Comparison of ENCODE assay signal across 14 mouse cellular contexts in the genomic region with DNA sequence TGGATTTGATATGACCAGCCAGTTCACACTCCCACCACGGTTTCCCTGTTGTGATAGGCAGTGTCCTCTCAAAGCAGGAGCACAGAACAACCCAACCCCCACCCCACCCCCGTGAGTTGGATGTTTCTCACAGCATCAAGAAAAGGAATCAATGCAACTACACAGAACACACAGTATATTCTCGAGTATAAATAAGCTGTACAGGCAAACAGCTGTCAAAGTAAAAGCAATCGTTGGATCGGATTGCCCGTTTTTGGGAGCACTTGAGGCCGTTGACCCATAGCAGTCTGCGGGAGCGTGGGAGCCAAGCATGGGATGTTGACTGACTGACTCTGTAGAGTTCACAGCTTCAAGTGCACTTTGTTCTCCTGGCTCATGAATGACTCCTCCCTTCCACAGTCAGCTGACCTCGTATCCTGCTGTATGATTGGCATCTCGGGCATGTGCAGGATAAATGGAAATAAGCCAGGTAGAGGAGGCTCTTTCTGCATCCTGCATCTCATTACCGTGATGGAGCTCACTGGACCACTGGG. TPM values are rescaled to one million over a fixed set of nuclear protein-coding genes. Genes with fewer than 3 reads are reported as not detected.
DNase-seq lines count a peak whose midpoint lies in the region; ATAC-seq and TF ChIP-seq lines count a peak whose summit lies in the region.
"Had no signal": no experiment of that assay in that cellular context is flagged by ENCODE, and none has a peak within 500 bp of the region (broad histone marks: within the 10 kb centered on the region; RNA-seq: fewer than 3 reads in every experiment).

No protein-coding gene starts in this region.

- DNase-seq in midbrain, embryonic 10.5 days (ENCODE audit: low spot score): no peak
- peak; percentile 85 for DNase-seq in kidney, postnatal 0 days (ENCODE audit: low spot score)
- DNase-seq in lung, adult 18-20 months: peak; percentile 60 to 71
- no peak for DNase-seq in limb, embryonic 10.5 days (ENCODE audit: low spot score)
- no peak for DNase-seq in cerebellum, postnatal 25 days
- DNase-seq in ovary, adult 18-20 months (ENCODE audit: low spot score): no peak
- DNase-seq: cerebellum, adult 8-10 months; gastrocnemius, postnatal 36 days; thymus, adult 2 months had no signal

- H3K4me2 ChIP-seq in midbrain, embryonic 15.5 days: no peak overlapping the region
- no peak overlapping the region for H3K4me2 ChIP-seq in kidney, postnatal 0 days (ENCODE audit: low read length)
- H3K4me2 ChIP-seq: embryonic facial prominence, embryonic 13.5 days; hindbrain, embryonic 12.5 days had no signal

- TF ChIP-seq CTCF in kidney, postnatal 0 days (IDR thresholded peaks at IDR 0.05; ENCODE audit: low read depth): no peak

- peaks cover 69% of the 10 kb centered on the region for H3K36me3 ChIP-seq in midbrain, embryonic 10.5 days
- peaks cover 29% of the 10 kb centered on the region for H3K36me3 ChIP-seq in midbrain, embryonic 15.5 days (replicated peaks)
- H3K36me3 ChIP-seq in kidney, postnatal 0 days (ENCODE audit: insufficient read depth, low read length): peaks cover 14% of the 10 kb centered on the region
- H3K36me3 ChIP-seq in limb, embryonic 10.5 days: peaks cover 64% of the 10 kb centered on the region

- H3K4me3 ChIP-seq in midbrain, embryonic 10.5 days: no peak overlapping the region
- H3K4me3 ChIP-seq in midbrain, embryonic 15.5 days: no peak overlapping the region
- H3K4me3 ChIP-seq in kidney, postnatal 0 days (replicated peaks; ENCODE audit: low read depth, low read length): no peak overlapping the region
- H3K4me3 ChIP-seq in limb, embryonic 10.5 days: no peak overlapping the region
- H3K4me3 ChIP-seq: embryonic facial prominence, embryonic 13.5 days; hindbrain, embryonic 12.5 days had no signal

- H3K4me1 ChIP-seq in midbrain, embryonic 10.5 days: peaks cover 17% of the 10 kb centered on the region
- no peaks in the 10 kb centered on the region for H3K4me1 ChIP-seq in midbrain, embryonic 15.5 days
- no peaks in the 10 kb centered on the region for H3K4me1 ChIP-seq in kidney, postnatal 0 days (replicated peaks; ENCODE audit: insufficient read depth, low read length)
- no peaks in the 10 kb centered on the region for H3K4me1 ChIP-seq in limb, embryonic 10.5 days
- H3K4me1 ChIP-seq: embryonic facial prominence, embryonic 13.5 days; hindbrain, embryonic 12.5 days had no signal

- WGBS in midbrain, embryonic 10.5 days: 78% methylated on average over 12 of the region's 12 CpGs
- WGBS in midbrain, embryonic 15.5 days: 69% methylated on average over 12 of the region's 12 CpGs
- 34% methylated on average over 12 of the region's 12 CpGs for WGBS in kidney, postnatal 0 days
- 93% methylated on average over 12 of the region's 12 CpGs for WGBS in limb, embryonic 10.5 days

- 0 out of 2 replicates have a peak overlapping the region, but pooled peaks have one; percentile 4 for H3K27ac ChIP-seq in midbrain, embryonic 10.5 days (replicated peaks)
- H3K27ac ChIP-seq in midbrain, embryonic 15.5 days: no peak overlapping the region
- peak overlapping the region; percentile 40; the same call in 1 of the 2 replicates for H3K27ac ChIP-seq in kidney, postnatal 0 days
- no peak overlapping the region for H3K27ac ChIP-seq in limb, embryonic 10.5 days
- H3K27ac ChIP-seq: embryonic facial prominence, embryonic 13.5 days; hindbrain, embryonic 12.5 days had no signal

- ATAC-seq in midbrain, embryonic 15.5 days (replicated peaks): no peak
- peak; percentile 87 for ATAC-seq in kidney, postnatal 0 days (replicated peaks; ENCODE audit: low FRiP score, low read depth)
- ATAC-seq: forebrain, embryonic 14.5 days had no signal

- no peaks in the 10 kb centered on the region; the same call in 1 of the 2 replicates for H3K9me3 ChIP-seq in midbrain, embryonic 10.5 days (replicated peaks)
- H3K9me3 ChIP-seq in midbrain, embryonic 15.5 days: no peaks in the 10 kb centered on the region
- H3K9me3 ChIP-seq in kidney, postnatal 0 days (replicated peaks; ENCODE audit: low read length): no peaks in the 10 kb centered on the region
- no peaks in the 10 kb centered on the region for H3K9me3 ChIP-seq in limb, embryonic 10.5 days (replicated peaks)
- H3K9me3 ChIP-seq: embryonic facial prominence, embryonic 13.5 days; hindbrain, embryonic 12.5 days had no signal

- no peaks in the 10 kb centered on the region for H3K27me3 ChIP-seq in midbrain, embryonic 10.5 days (ENCODE audit: low read depth, poor library complexity, severe bottlenecking)
- no peaks in the 10 kb centered on the region for H3K27me3 ChIP-seq in midbrain, embryonic 15.5 days (replicated peaks)
- no peaks in the 10 kb centered on the region for H3K27me3 ChIP-seq in kidney, postnatal 0 days (ENCODE audit: insufficient read depth, low read length)
- H3K27me3 ChIP-seq in limb, embryonic 10.5 days (ENCODE audit: low read depth, poor library complexity, severe bottlenecking): no peaks in the 10 kb centered on the region
- H3K27me3 ChIP-seq: embryonic facial prominence, embryonic 13.5 days; hindbrain, embryonic 12.5 days had no signal

- no peak overlapping the region for H3K9ac ChIP-seq in midbrain, embryonic 15.5 days
- no peak overlapping the region for H3K9ac ChIP-seq in kidney, postnatal 0 days (ENCODE audit: low read depth, low read length)
- H3K9ac ChIP-seq: embryonic facial prominence, embryonic 13.5 days; hindbrain, embryonic 12.5 days had no signal

RNA-seq across cellular contexts. Expression of gene Cpsf4l, which starts 11.7 kb away (rescaled TPM):
- polyA plus RNA-seq in midbrain, embryonic 10.5 days (2016; fragmentation: Nextera tagmentation; extraction: Ambion mirVana): 0.37 and 0.51 TPM in 2 replicates
- 0.22 and 0.73 TPM in 2 replicates for polyA plus RNA-seq in midbrain, embryonic 15.5 days (2015; fragmentation: Nextera tagmentation; extraction: Ambion mirVana)
- polyA plus RNA-seq in kidney, postnatal 0 days (2015; fragmentation: Nextera tagmentation; extraction: Ambion mirVana): 3.9 TPM in 2 replicates
- polyA plus RNA-seq in limb, embryonic 10.5 days (2016; fragmentation: Nextera tagmentation; extraction: Ambion mirVana): 0.67 and 0.90 TPM in 2 replicates
- polyA plus RNA-seq: forebrain, embryonic 14.5 days; spleen, adult 2 months had no signal

RNA-seq across cellular contexts. Expression of gene D11Wsu47e, which starts 13.9 kb away (rescaled TPM):
- 25.0 and 26.4 TPM in 2 replicates for polyA plus RNA-seq in midbrain, embryonic 10.5 days (2016; fragmentation: Nextera tagmentation; extraction: Ambion mirVana)
- 30.3 and 30.7 TPM in 2 replicates for polyA plus RNA-seq in midbrain, embryonic 15.5 days (2015; fragmentation: Nextera tagmentation; extraction: Ambion mirVana)
- polyA plus RNA-seq in kidney, postnatal 0 days (2015; fragmentation: Nextera tagmentation; extraction: Ambion mirVana): 17.2 and 18.8 TPM in 2 replicates
- polyA plus RNA-seq in limb, embryonic 10.5 days (2016; fragmentation: Nextera tagmentation; extraction: Ambion mirVana): 26.7 and 28.4 TPM in 2 replicates

RNA-seq across cellular contexts. Expression of gene Fam104a, which starts 14.1 kb away (rescaled TPM):
- 60.5 and 60.9 TPM in 2 replicates for polyA plus RNA-seq in midbrain, embryonic 10.5 days (2016; fragmentation: Nextera tagmentation; extraction: Ambion mirVana)
- polyA plus RNA-seq in midbrain, embryonic 15.5 days (2015; fragmentation: Nextera tagmentation; extraction: Ambion mirVana): 42.9 and 43.1 TPM in 2 replicates
- polyA plus RNA-seq in kidney, postnatal 0 days (2015; fragmentation: Nextera tagmentation; extraction: Ambion mirVana): 49.7 and 49.9 TPM in 2 replicates
- 55.0 and 55.4 TPM in 2 replicates for polyA plus RNA-seq in limb, embryonic 10.5 days (2016; fragmentation: Nextera tagmentation; extraction: Ambion mirVana)

RNA-seq across cellular contexts. Expression of gene Slc39a11, which starts 48.2 kb away (rescaled TPM):
- polyA plus RNA-seq in midbrain, embryonic 10.5 days (2016; fragmentation: Nextera tagmentation; extraction: Ambion mirVana): 20.4 and 20.7 TPM in 2 replicates
- 33.9 and 35.3 TPM in 2 replicates for polyA plus RNA-seq in midbrain, embryonic 15.5 days (2015; fragmentation: Nextera tagmentation; extraction: Ambion mirVana)
- 22.8 and 23.3 TPM in 2 replicates for polyA plus RNA-seq in kidney, postnatal 0 days (2015; fragmentation: Nextera tagmentation; extraction: Ambion mirVana)
- 14.2 and 15.7 TPM in 2 replicates for polyA plus RNA-seq in limb, embryonic 10.5 days (2016; fragmentation: Nextera tagmentation; extraction: Ambion mirVana)

RNA-seq across cellular contexts. Expression of gene Cog1, which starts 49.1 kb away (rescaled TPM):
- polyA plus RNA-seq in midbrain, embryonic 10.5 days (2016; fragmentation: Nextera tagmentation; extraction: Ambion mirVana): 23.1 and 29.9 TPM in 2 replicates
- 39.8 and 40.7 TPM in 2 replicates for polyA plus RNA-seq in midbrain, embryonic 15.5 days (2015; fragmentation: Nextera tagmentation; extraction: Ambion mirVana)
- 21.0 and 21.6 TPM in 2 replicates for polyA plus RNA-seq in kidney, postnatal 0 days (2015; fragmentation: Nextera tagmentation; extraction: Ambion mirVana)
- 26.3 and 31.1 TPM in 2 replicates for polyA plus RNA-seq in limb, embryonic 10.5 days (2016; fragmentation: Nextera tagmentation; extraction: Ambion mirVana)

Comparison
In these comparisons a context has a peak if more than half of its experiments do, and no peak if none do; other contexts are left out.
1. H3K27ac ChIP-seq: peak in midbrain, embryonic 10.5 days (single experiment) and kidney, postnatal 0 days (single experiment); none in midbrain, embryonic 15.5 days (single experiment) and limb, embryonic 10.5 days (single experiment).
2. DNase-seq: peak in kidney, postnatal 0 days (single experiment) and lung, adult 18-20 months (2 of 2); none in midbrain, embryonic 10.5 days (single experiment), limb, embryonic 10.5 days (single experiment), cerebellum, postnatal 25 days (0 of 2) and ovary, adult 18-20 months (single experiment).